Mouse (Mus musculus) liver, adult 2 months (tissue): ENCODE results near the gene Gm3417.

ENCODE experiments used
- CTCF ChIP-seq: fragments of 200-500 bp; IDR thresholded peaks from 2 replicates; pipeline ENCODE4 v1.5.1; 2011; ENCODE audit warnings: low read depth, low read length, control low read depth
- POLR2A ChIP-seq: fragments of 200-500 bp; IDR thresholded peaks from 2 replicates; pipeline ENCODE4 v1.6.1; 2011; ENCODE audit warnings: low read length, control low read depth; ENCODE audit not compliant: insufficient read depth; ENCODE audit errors: extremely low read depth

DNA sequence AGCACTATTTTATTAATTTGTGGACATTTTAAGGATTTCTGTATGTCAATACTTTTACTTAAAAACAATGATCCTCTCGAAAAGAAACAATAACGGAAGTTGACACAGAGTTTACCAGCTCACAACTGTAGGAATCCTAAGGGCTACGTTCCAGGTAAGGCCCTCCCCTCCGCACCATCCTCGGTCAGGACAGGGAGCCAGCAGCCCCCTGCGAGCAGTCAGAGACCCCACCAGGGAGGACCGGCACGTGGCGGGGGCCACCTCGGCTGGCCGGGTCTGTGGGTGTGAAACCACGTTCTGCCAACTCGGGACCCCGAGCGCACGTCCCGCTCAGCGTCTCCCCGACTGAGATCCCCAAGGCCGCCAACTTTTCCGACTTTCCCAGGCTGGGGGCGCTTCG, 18.1 kb downstream of the Gm3417 start:
- TF ChIP-seq CTCF (no peak), POLR2A (no peak)
